Mouse (Mus musculus) thymus, postnatal 14 days (tissue): ENCODE data around the gene Dynll1.

Experiments
- DNase-seq: peaks from one replicate; pipeline ENCODE4 v3.0.0; 2021

Dynll1 gene

GRCm38 (mm10) chr5:115266340-115266739 lies 34.5 kb downstream of the Dynll1 start:
- no peak for DNase-seq

- no peak for DNase-seq
These were observed 38.1 kb downstream of the Dynll1 start for GRCm38 (mm10) chr5:115262502-115263291.

- no peak for DNase-seq
These were observed 38.9 kb downstream of the Dynll1 start for GRCm38 (mm10) chr5:115261880-115262279.

GRCm38 (mm10) chr5:115261141-115261540 lies 39.7 kb downstream of the Dynll1 start:
- no peak for DNase-seq

GRCm38 (mm10) chr5:115260356-115260755 lies 40.4 kb downstream of the Dynll1 start:
- DNase-seq, result no peak

GRCm38 (mm10) chr5:115256909-115257546 lies 43.8 kb downstream of the Dynll1 start:
- DNase-seq, result no peak

GRCm38 (mm10) chr5:115255472-115255871 lies 45.3 kb downstream of the Dynll1 start:
- no peak for DNase-seq
